In the genomic region with DNA sequence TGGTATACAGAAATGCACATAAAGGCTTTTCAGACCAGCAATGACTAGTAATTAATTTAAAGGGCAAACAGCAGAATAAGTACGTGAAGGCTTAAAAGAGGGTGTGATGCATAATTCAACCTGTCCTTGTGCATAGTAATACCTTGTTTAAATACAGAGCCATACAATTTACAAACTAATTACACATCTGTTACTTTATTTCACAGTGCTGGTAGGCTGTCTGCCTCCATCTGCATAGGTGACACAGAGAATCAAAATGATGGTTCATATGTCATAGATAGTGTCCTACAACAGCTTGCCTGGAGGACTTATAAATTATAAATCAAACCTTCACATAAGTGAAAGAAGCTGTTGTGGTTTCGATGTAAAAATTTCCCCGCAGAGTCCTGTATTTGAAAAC, we compare ENCODE assay signal across 25 mouse cellular contexts.
"Had no signal": no experiment of that assay in that cellular context is flagged by ENCODE, and none has a peak within 500 bp of the region (broad histone marks: within the 10 kb centered on the region; RNA-seq: fewer than 3 reads in every experiment).

No protein-coding gene starts in this region.

- H3K9me3 ChIP-seq: heart, embryonic 13.5 days; heart, embryonic 15.5 days; kidney, embryonic 15.5 days; limb, embryonic 15.5 days had no signal

- H3K9ac ChIP-seq: heart, embryonic 13.5 days; heart, embryonic 15.5 days; hindbrain, embryonic 14.5 days; kidney, embryonic 15.5 days; limb, embryonic 13.5 days; limb, embryonic 15.5 days had no signal

- H3K4me2 ChIP-seq: heart, embryonic 11.5 days; heart, embryonic 13.5 days; heart, embryonic 15.5 days; hindbrain, embryonic 14.5 days; kidney, embryonic 15.5 days; limb, embryonic 13.5 days; limb, embryonic 15.5 days had no signal

- H3K4me3 ChIP-seq: heart, adult 2 months; heart, embryonic 13.5 days; heart, embryonic 15.5 days; kidney, embryonic 15.5 days; limb, embryonic 13.5 days; limb, embryonic 15.5 days had no signal

- H3K36me3 ChIP-seq: heart, embryonic 15.5 days; kidney, embryonic 15.5 days; limb, embryonic 13.5 days had no signal

- H3K27me3 ChIP-seq: heart, embryonic 13.5 days; heart, embryonic 15.5 days; kidney, embryonic 15.5 days; limb, embryonic 13.5 days; limb, embryonic 15.5 days had no signal

- DNase-seq: gastrocnemius, postnatal 14 days; gastrocnemius, postnatal 36 days; heart, adult 11 months; heart, adult 2 months; heart, postnatal 14 days; heart, postnatal 36 days; kidney, adult 11 months; kidney, adult 2 months; kidney, adult 9 months; kidney, postnatal 14 days; kidney, postnatal 36 days; layer of hippocampus, adult 9-11 months; layer of hippocampus, postnatal 36 days; left cerebral cortex, postnatal 4 days had no signal

- H3K4me1 ChIP-seq: kidney, embryonic 15.5 days; limb, embryonic 13.5 days; limb, embryonic 15.5 days had no signal

- ATAC-seq: forebrain, embryonic 16.5 days; hindbrain, postnatal 0 days; intestine, embryonic 16.5 days had no signal

- H3K27ac ChIP-seq: heart, adult 2 months; heart, embryonic 13.5 days; heart, embryonic 15.5 days; hindbrain, embryonic 14.5 days; hindbrain, postnatal 0 days; kidney, embryonic 15.5 days; kidney, postnatal 0 days; limb, embryonic 13.5 days; limb, embryonic 15.5 days had no signal
